Mouse (Mus musculus): ENCODE measurements at regions not wholly inside any gene's neighbourhood (a gene's known extent, or its start where the extent isn't known, plus 50 kb on each side); places are given as distances from the start of the nearest gene placed in this dataset.

GRCm38 (mm10) chr10:66796296-66796695, 299.6 kb upstream of the Jmjd1c start:
- DNase-seq (ENCODE audit: extremely low spot score) = no peak

GRCm38 (mm10) chr10:66802691-66803090, 293.2 kb upstream of the Jmjd1c start:
- DNase-seq (ENCODE audit: extremely low spot score) = no peak

GRCm38 (mm10) chr10:66807261-66807968, 288.5 kb upstream of the Jmjd1c start:
- DNase-seq (ENCODE audit: extremely low spot score) = peak; percentile 33

- no peak for DNase-seq (ENCODE audit: extremely low spot score)
These were observed 283.2 kb upstream of the Jmjd1c start for GRCm38 (mm10) chr10:66812515-66813260.

GRCm38 (mm10) chr10:66813850-66814564, 281.9 kb upstream of the Jmjd1c start:
- DNase-seq (ENCODE audit: extremely low spot score) = no peak

GRCm38 (mm10) chr10:66814565-66815201, 281.2 kb upstream of the Jmjd1c start:
- peak; percentile 78 for DNase-seq (ENCODE audit: extremely low spot score)

GRCm38 (mm10) chr10:66815951-66816350, 280.0 kb upstream of the Jmjd1c start:
- DNase-seq (ENCODE audit: extremely low spot score) = no peak

GRCm38 (mm10) chr10:66816776-66817175, 279.1 kb upstream of the Jmjd1c start:
- no peak for DNase-seq (ENCODE audit: extremely low spot score)

- DNase-seq (ENCODE audit: extremely low spot score) = no peak
These were observed 278.0 kb upstream of the Jmjd1c start for GRCm38 (mm10) chr10:66817876-66818275.

- DNase-seq (ENCODE audit: extremely low spot score) = no peak
These were observed 276.4 kb upstream of the Jmjd1c start for GRCm38 (mm10) chr10:66819517-66819916.

- DNase-seq (ENCODE audit: extremely low spot score) = no peak
These were observed 270.2 kb upstream of the Jmjd1c start for GRCm38 (mm10) chr10:66825737-66826136.

GRCm38 (mm10) chr10:66826327-66826726, 269.6 kb upstream of the Jmjd1c start:
- DNase-seq (ENCODE audit: extremely low spot score) = no peak

GRCm38 (mm10) chr10:66834974-66835373, 261.0 kb upstream of the Jmjd1c start:
- no peak for DNase-seq (ENCODE audit: extremely low spot score)

- DNase-seq (ENCODE audit: extremely low spot score) = peak; percentile 18
These were observed 256.9 kb upstream of the Jmjd1c start for GRCm38 (mm10) chr10:66839058-66839457.

GRCm38 (mm10) chr10:66843258-66843657, 252.7 kb upstream of the Jmjd1c start:
- DNase-seq (ENCODE audit: extremely low spot score) = no peak

- DNase-seq (ENCODE audit: extremely low spot score) = no peak
These were observed 247.1 kb upstream of the Jmjd1c start for GRCm38 (mm10) chr10:66848778-66849177.

GRCm38 (mm10) chr10:66849681-66850080, 246.2 kb upstream of the Jmjd1c start:
- no peak for DNase-seq (ENCODE audit: extremely low spot score)

- no peak for DNase-seq (ENCODE audit: extremely low spot score)
These were observed 244.9 kb upstream of the Jmjd1c start for GRCm38 (mm10) chr10:66850972-66851478.

GRCm38 (mm10) chr10:66851841-66852240, 244.1 kb upstream of the Jmjd1c start:
- no peak for DNase-seq (ENCODE audit: extremely low spot score)

- DNase-seq (ENCODE audit: extremely low spot score) = no peak
These were observed 243.2 kb upstream of the Jmjd1c start for GRCm38 (mm10) chr10:66852708-66853107.

GRCm38 (mm10) chr10:66853258-66853657, 242.7 kb upstream of the Jmjd1c start:
- DNase-seq (ENCODE audit: extremely low spot score) = peak; percentile 80

- no peak for DNase-seq (ENCODE audit: extremely low spot score)
These were observed 241.0 kb upstream of the Jmjd1c start for GRCm38 (mm10) chr10:66854895-66855294.
